Mouse (Mus musculus): ENCODE data around the gene 2610028H24Rik.

Gene 2610028H24Rik

DNA sequence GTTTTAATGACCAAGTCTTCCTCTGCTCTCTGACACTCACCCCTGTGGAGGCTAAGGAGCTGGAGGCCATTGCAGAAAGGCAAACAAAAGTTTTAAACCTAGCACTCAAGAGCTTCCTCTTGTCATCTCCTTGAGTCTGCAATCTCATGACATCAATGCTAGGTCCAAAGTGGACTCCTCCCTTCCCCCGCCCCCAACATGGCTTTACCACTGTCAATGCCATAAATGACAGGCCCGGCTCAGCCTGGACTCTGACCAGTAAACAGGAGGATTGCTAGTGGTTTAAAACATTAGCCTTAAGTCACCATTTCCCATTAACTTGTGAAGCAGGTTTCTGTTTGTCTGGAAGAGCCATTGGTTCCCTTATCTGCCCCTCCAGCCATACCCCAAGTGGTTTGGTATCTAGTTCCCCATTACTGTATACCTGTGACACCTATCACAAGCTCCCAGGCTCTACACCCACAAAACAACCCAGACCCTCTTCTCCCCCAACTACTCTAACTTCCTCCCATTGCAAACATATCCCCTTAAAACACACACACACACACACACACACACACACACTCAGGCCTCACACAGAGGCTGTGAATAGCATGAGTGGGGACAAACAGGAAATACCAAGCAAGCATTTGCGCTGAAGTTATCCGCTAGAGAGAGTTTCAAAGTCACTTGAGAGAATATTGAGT lies 2.7 kb upstream of the 2610028H24Rik start:
- Histone ChIP-seq H3K4me3 (replicated peaks; ENCODE audit: low read length) (no peak overlapping the region), H3K27me3 (ENCODE audit: insufficient read depth, low read length) (no peaks in the 10 kb centered on the region), H3K9me3 (ENCODE audit: low read length) (no peaks in the 10 kb centered on the region), H3K4me1 (replicated peaks; ENCODE audit: low read depth, low read length) (peaks cover 56% of the 10 kb centered on the region), H3K36me3 (ENCODE audit: insufficient read depth, low read length) (peaks cover 6% of the 10 kb centered on the region)
- TF ChIP-seq NANOG (IDR thresholded peaks at IDR 0.05; ENCODE audit: borderline replicate concordance, low read length) (no peak), POU5F1 (IDR thresholded peaks at IDR 0.05; ENCODE audit: borderline replicate concordance, low read length) (no peak), CTCF (conservative IDR thresholded peaks at IDR 0.05; ENCODE audit: low read length) (no peak)

DNA sequence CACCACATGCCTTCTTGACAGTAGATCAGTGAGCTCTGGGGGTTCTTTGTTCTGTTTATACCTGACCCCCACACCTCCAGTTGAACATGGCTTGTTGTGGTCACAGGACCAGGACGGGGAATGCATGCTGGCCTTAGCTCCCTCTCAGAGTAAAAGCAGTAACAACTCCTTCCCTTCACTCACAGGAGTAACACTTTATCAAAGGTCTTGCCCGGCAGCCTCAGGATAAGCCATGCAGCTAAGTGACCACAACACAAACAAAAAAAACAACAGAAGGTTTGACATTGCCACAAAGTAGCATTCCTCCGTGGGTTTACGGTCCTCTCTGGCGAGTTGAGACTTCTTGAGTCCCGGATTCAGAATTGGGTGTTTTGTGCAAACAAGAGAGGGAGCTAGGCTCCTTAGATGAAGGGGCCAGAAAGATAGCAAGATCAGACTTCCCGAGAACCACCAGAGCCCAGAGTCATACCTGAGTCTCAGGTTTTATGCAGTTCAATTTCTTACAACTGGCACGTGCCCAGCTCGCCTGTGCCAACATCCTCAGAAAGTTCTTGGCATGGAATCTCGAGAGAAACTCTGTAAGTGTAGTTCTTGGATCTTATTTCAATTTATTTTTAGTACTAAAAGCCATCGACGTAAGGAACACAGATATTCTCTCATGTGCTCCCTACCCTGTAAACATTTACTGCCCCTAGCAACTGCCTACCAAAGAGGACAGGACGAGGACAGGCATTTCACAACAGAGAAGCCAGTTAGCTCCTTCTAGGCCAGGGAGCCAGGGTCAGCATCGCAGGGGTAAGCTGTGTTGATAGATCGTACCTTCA lies 1.3 kb upstream of the 2610028H24Rik start:
- H3K27me3 ChIP-seq (ENCODE audit: insufficient read depth, low read length) = no peaks in the 10 kb centered on the region
- no peaks in the 10 kb centered on the region for H3K36me3 ChIP-seq (ENCODE audit: insufficient read depth, low read length)
- no peak overlapping the region for H3K4me3 ChIP-seq (replicated peaks; ENCODE audit: low read length)
- peak; percentile 35; the same call in 1 of the 2 replicates for TF ChIP-seq NANOG (IDR thresholded peaks at IDR 0.05; ENCODE audit: borderline replicate concordance, low read length)
- no peak for TF ChIP-seq POU5F1 (IDR thresholded peaks at IDR 0.05; ENCODE audit: borderline replicate concordance, low read length)
- no peak for TF ChIP-seq CTCF (conservative IDR thresholded peaks at IDR 0.05; ENCODE audit: low read length)
- no peaks in the 10 kb centered on the region for H3K9me3 ChIP-seq (ENCODE audit: low read length)
- peaks cover 53% of the 10 kb centered on the region for H3K4me1 ChIP-seq (replicated peaks; ENCODE audit: low read depth, low read length)

DNA sequence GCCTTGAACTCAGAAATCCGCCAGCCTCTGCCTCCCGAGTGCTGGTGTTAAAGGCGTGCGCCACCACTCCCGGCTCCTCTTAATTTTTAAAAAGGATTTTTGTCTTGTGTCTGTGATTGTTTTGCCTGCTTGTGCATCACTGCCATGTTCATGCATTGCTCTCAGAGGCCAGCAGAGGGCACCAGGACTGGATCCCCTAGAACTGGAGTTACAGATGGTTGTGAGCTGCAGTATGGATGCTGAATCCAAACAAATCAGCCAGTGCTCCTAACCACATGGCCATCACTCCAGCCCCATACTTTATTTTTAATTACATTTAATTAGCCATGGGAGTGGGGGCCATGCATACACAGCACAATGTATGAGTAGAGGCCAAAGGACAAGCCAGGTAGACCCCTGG lies 6.4 kb downstream of the 2610028H24Rik start:
- TF ChIP-seq CTCF (conservative IDR thresholded peaks at IDR 0.05; ENCODE audit: low read length) (peak; percentile 76), POU5F1 (IDR thresholded peaks at IDR 0.05; ENCODE audit: borderline replicate concordance, low read length) (no peak)
- H3K27me3 ChIP-seq (ENCODE audit: insufficient read depth, low read length) = no peaks in the 10 kb centered on the region
- H3K4me1 ChIP-seq (replicated peaks; ENCODE audit: low read depth, low read length) = peaks cover 11% of the 10 kb centered on the region
- H3K9me3 ChIP-seq (ENCODE audit: low read length) = peaks cover 21% of the 10 kb centered on the region
- no peak overlapping the region for H3K4me3 ChIP-seq (replicated peaks; ENCODE audit: low read length)
- peaks cover 5% of the 10 kb centered on the region; the same call in 1 of the 2 replicates for H3K36me3 ChIP-seq (ENCODE audit: insufficient read depth, low read length)

DNA sequence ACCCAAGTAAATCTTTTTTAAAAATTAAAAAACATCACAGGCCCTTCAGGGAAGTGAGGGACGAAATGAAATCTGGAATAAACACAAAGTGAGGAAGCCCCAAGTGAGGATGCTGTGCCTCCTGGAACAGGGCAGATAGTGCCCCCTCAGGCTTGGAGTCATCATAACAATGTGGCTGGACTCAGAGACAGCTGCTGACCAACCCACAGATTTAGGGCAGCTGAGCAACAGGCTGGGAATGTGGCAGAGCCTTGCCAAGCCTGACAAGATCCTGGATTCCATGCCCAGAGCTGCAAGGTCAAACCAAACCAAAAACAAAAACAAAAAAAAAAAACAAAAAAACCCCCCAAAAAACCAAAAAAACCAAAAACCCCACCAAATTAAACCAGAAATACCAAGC lies 12.4 kb downstream of the 2610028H24Rik start:
- Histone ChIP-seq H3K27me3 (ENCODE audit: insufficient read depth, low read length) (no peaks in the 10 kb centered on the region), H3K4me3 (replicated peaks; ENCODE audit: low read length) (no peak overlapping the region), H3K36me3 (ENCODE audit: insufficient read depth, low read length) (peaks cover 28% of the 10 kb centered on the region), H3K9me3 (ENCODE audit: low read length) (peaks cover 26% of the 10 kb centered on the region), H3K4me1 (replicated peaks; ENCODE audit: low read depth, low read length) (peaks cover 29% of the 10 kb centered on the region)
- no peak for TF ChIP-seq CTCF (conservative IDR thresholded peaks at IDR 0.05; ENCODE audit: low read length)
- no peak for TF ChIP-seq POU5F1 (IDR thresholded peaks at IDR 0.05; ENCODE audit: borderline replicate concordance, low read length)
- no peak for TF ChIP-seq NANOG (IDR thresholded peaks at IDR 0.05; ENCODE audit: borderline replicate concordance, low read length)

DNA sequence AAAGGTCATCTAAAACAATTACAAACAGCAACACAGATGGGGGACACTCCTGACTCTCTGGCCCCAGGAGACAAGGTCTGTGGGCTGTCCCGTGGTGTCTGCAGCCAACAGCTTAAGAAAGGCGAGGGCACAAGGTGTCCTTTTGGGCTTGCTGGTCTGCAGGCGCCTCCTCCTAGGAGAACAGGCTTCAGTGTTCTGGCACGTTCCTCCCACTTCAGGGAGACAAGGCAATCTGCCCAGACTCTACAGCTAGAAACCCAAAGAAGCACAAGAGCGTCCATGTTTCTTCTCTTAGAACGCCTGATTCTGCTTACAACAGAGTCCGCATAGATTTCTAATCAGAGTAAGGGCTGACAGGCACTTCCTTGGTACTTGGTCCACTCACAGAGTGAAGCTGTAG lies 13.4 kb downstream of the 2610028H24Rik start:
- H3K4me1 ChIP-seq (replicated peaks; ENCODE audit: low read depth, low read length) = peaks cover 29% of the 10 kb centered on the region
- TF ChIP-seq POU5F1 (IDR thresholded peaks at IDR 0.05; ENCODE audit: borderline replicate concordance, low read length) (no peak), CTCF (conservative IDR thresholded peaks at IDR 0.05; ENCODE audit: low read length) (no peak), NANOG (IDR thresholded peaks at IDR 0.05; ENCODE audit: borderline replicate concordance, low read length) (no peak)
- peak overlapping the region; percentile 17 for H3K4me3 ChIP-seq (replicated peaks; ENCODE audit: low read length)
- no peaks in the 10 kb centered on the region for H3K27me3 ChIP-seq (ENCODE audit: insufficient read depth, low read length)
- H3K36me3 ChIP-seq (ENCODE audit: insufficient read depth, low read length) = peaks cover 31% of the 10 kb centered on the region
- peaks cover 26% of the 10 kb centered on the region for H3K9me3 ChIP-seq (ENCODE audit: low read length)

DNA sequence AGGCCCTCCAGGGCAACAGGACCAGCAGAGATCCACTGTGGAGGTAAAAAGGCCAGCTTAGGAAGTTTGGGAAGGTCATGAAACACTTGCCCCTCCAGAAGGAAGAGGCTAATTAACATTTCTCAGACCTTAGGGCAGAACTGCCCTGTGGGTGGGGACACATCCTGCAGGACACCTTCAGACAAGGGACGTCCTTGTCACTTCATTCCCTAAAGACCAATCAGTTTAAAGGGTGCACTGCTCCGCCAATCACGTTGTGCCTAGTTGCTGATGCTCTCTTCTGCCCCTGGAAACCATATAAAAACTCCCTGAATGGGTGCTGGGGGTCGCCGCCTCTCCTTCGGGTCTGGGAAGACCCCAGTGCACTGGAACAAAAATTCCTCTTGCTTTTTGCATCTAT lies 13.8 kb downstream of the 2610028H24Rik start:
- Histone ChIP-seq H3K4me1 (replicated peaks; ENCODE audit: low read depth, low read length) (peaks cover 31% of the 10 kb centered on the region), H3K36me3 (ENCODE audit: insufficient read depth, low read length) (peaks cover 31% of the 10 kb centered on the region), H3K4me3 (replicated peaks; ENCODE audit: low read length) (peak overlapping the region; percentile 64), H3K27me3 (ENCODE audit: insufficient read depth, low read length) (no peaks in the 10 kb centered on the region), H3K9me3 (ENCODE audit: low read length) (peaks cover 26% of the 10 kb centered on the region)
- TF ChIP-seq POU5F1 (IDR thresholded peaks at IDR 0.05; ENCODE audit: borderline replicate concordance, low read length) (no peak), CTCF (conservative IDR thresholded peaks at IDR 0.05; ENCODE audit: low read length) (no peak), NANOG (IDR thresholded peaks at IDR 0.05; ENCODE audit: borderline replicate concordance, low read length) (no peak)

DNA sequence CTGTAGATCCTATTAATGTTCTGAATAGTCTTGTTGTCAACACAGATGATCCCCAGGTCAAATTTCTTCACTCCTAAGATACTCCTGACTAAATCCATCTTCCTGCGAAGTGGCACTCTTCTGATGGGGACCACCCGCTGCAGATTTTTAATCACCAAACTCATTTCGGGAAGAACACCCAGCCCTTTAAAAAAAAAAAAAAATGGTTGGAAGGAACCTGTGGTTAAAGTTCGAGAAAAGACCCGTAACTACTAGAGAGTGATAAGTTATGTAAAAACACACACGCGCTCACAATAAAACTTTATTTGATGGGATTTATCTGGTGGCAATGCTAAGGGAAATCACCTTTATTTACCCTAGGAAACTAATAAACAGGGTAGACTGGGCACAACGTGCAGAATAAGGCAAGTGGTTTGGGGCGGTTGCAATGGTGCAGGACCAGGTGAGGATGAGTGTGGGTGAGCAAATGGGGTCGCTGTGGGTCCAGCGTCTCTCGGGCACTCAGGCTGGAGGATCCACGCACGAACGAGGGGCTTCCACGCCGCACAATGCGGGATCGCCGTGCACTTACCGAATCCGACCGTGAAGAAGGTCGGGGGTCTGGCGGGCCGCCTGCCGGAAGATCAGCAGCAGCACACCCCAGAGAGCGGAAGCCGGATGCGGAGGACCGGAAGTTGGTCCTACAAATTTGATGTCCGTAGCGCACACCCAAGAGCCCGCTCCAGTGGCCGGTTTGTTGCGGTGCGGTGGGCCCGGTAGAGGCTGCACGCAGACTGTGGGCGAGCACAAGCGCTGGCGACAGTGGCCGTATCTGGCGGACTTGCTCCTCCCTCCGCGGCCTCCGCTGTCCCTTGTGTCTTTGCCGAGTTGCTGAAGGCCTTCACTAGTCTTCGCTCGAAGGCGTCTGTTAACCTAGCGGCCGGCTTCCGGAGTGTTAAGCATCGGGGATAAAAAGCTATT lies 19.6 kb downstream of the 2610028H24Rik start, which contains the start of the genes Mcm3ap and Ybey:
Gene Mcm3ap, plus strand, starts transcription at position 725 of the 960 bp plus-strand sequence.
Gene Ybey, minus strand, starts transcription at position 912 of the 960 bp plus-strand sequence.
- Histone ChIP-seq H3K4me3 (replicated peaks; ENCODE audit: low read length) (peak within 1 kb of the TSS; percentile 93), H3K36me3 (ENCODE audit: insufficient read depth, low read length) (peaks cover 59% of the 10 kb centered on the region), H3K9me3 (ENCODE audit: low read length) (no peaks in the 10 kb centered on the region), H3K27me3 (ENCODE audit: insufficient read depth, low read length) (no peaks in the 10 kb centered on the region), H3K4me1 (replicated peaks; ENCODE audit: low read depth, low read length) (peaks cover 46% of the 10 kb centered on the region)
- no peak for TF ChIP-seq CTCF (conservative IDR thresholded peaks at IDR 0.05; ENCODE audit: low read length)
- TF ChIP-seq POU5F1 (IDR thresholded peaks at IDR 0.05; ENCODE audit: borderline replicate concordance, low read length) = no peak
- no peak for TF ChIP-seq NANOG (IDR thresholded peaks at IDR 0.05; ENCODE audit: borderline replicate concordance, low read length)

All from E14TG2a.4 (cell line).